Mouse (Mus musculus) adrenal gland, postnatal 4 days (tissue): ENCODE measurements around the gene Hid1. TPM values are rescaled to one million over a fixed set of nuclear protein-coding genes. Genes with fewer than 3 reads are reported as not detected.

ENCODE experiments used
- DNase-seq, 2 experiments: peaks; one replicate each; pipeline ENCODE4 v3.0.0; 2021 to 2022; ENCODE audit warnings: low spot score in 2 of 2, mixed read lengths in 2 of 2
- total RNA-seq, 2 experiments: library from RNA; stranded (reverse); gene quantifications; 2 replicates each; pipeline ENCODE4 v1.2.3; 2021

Hid1 gene
- total RNA-seq, 2 experiments from 2014 or later = 29.0 to 34.2 TPM

GRCm38 (mm10) chr11:115337826-115338225 is 29.7 kb downstream of the Hid1 start:
- no peak for DNase-seq

- no peak for DNase-seq
These were observed 30.2 kb downstream of the Hid1 start for GRCm38 (mm10) chr11:115337350-115337749.

- no peak for DNase-seq
These were observed 31.4 kb downstream of the Hid1 start for GRCm38 (mm10) chr11:115336115-115336514.

- DNase-seq = no peak
These were observed 32.3 kb downstream of the Hid1 start for GRCm38 (mm10) chr11:115335223-115335622.

GRCm38 (mm10) chr11:115334531-115334930 is 33.0 kb downstream of the Hid1 start, which contains the start of gene Otop3:
Gene Otop3 (plus strand): TSS chr11:115334731.
- no peak for DNase-seq

GRCm38 (mm10) chr11:115329339-115329738 is 38.2 kb downstream of the Hid1 start:
- no peak for DNase-seq

GRCm38 (mm10) chr11:115326730-115327129 is 40.8 kb downstream of the Hid1 start:
- DNase-seq = no peak

- DNase-seq = no peak
These were observed 44.2 kb downstream of the Hid1 start for GRCm38 (mm10) chr11:115323354-115323753.

- DNase-seq = peak; percentile 34 to 43
These were observed 45.5 kb downstream of the Hid1 start, which contains the start of gene Ush1g for GRCm38 (mm10) chr11:115321906-115322693. Gene Ush1g (minus strand): TSS chr11:115322041.

- DNase-seq = no peak
These were observed 47.7 kb downstream of the Hid1 start for GRCm38 (mm10) chr11:115319704-115320383.

GRCm38 (mm10) chr11:115318245-115319027 is 49.1 kb downstream of the Hid1 start:
- DNase-seq = no peak

GRCm38 (mm10) chr11:115317204-115317603 is 50.4 kb downstream of the Hid1 start:
- DNase-seq = no peak

GRCm38 (mm10) chr11:115314249-115314648 is 53.3 kb downstream of the Hid1 start:
- DNase-seq = no peak

- DNase-seq = no peak
These were observed 58.8 kb downstream of the Hid1 start for GRCm38 (mm10) chr11:115308781-115309180.

- no peak for DNase-seq
These were observed 60.7 kb downstream of the Hid1 start, which contains the start of gene Otop2 for GRCm38 (mm10) chr11:115306863-115307262. Gene Otop2 (plus strand): TSS chr11:115307163.

GRCm38 (mm10) chr11:115303167-115303566 is 64.4 kb downstream of the Hid1 start:
- no peak for DNase-seq

GRCm38 (mm10) chr11:115301351-115301750 is 66.2 kb downstream of the Hid1 start:
- no peak for DNase-seq

- no peak for DNase-seq
These were observed 66.8 kb downstream of the Hid1 start for GRCm38 (mm10) chr11:115300745-115301144.

- DNase-seq = no peak
These were observed 69.4 kb downstream of the Hid1 start for GRCm38 (mm10) chr11:115298160-115298559.
